Mouse (Mus musculus) ovary, postnatal 36 days (tissue): Measurements from ENCODE around the gene Olfr392.

Source experiments
- DNase-seq: peaks from one replicate; pipeline ENCODE4 v3.0.0; 2022; ENCODE audit warnings: low spot score, mixed read lengths

Olfr392 gene

GRCm38 (mm10) chr11:73816949-73817348 is at the start of gene Olfr392:
Olfr392 (minus strand) TSS chr11:73817049.
- no peak for DNase-seq

GRCm38 (mm10) chr11:73851354-73851753 is 34.5 kb upstream of the Olfr392 start, which contains the start of gene Olfr393:
Olfr393 (minus strand) TSS chr11:73851454.
- DNase-seq = no peak

GRCm38 (mm10) chr11:73802952-73803351 is 13.9 kb downstream of the Olfr392 start, which contains the start of gene Olfr391-ps:
Olfr391-ps (minus strand) TSS chr11:73803052.
- no peak for DNase-seq

GRCm38 (mm10) chr11:73782664-73783063 is 34.2 kb downstream of the Olfr392 start, which contains the start of gene Olfr390:
Olfr390 (plus strand) TSS chr11:73782964.
- no peak for DNase-seq

GRCm38 (mm10) chr11:73780613-73781012 is 36.2 kb downstream of the Olfr392 start, which contains the start of gene Olfr389:
Olfr389 (minus strand) TSS chr11:73780713.
- DNase-seq = no peak
